Mouse (Mus musculus) embryonic facial prominence, embryonic 14.5 days (tissue): Measurements from ENCODE around the gene Actg1. TPM values are rescaled to one million over a fixed set of nuclear protein-coding genes. Genes with fewer than 3 reads are reported as not detected.
"Not testable (repeated sequence)": the region's sequence is repeated elsewhere in the genome, so short reads cannot be mapped to it uniquely, and the experiment has no call there.

Experiments
- ATAC-seq: fragments of 200-750 bp; cut with Nextera tagmentation; 2 replicates; pipeline ENCODE4 v1.8.0; 2017; ENCODE audit warnings: low read depth, moderate number of reproducible peaks, moderate TSS enrichment
- DNase-seq: peaks from one replicate; pipeline ENCODE4 v3.0.0-alpha.2; 2015; ENCODE audit warnings: low spot score
- H3K27ac ChIP-seq: fragments of 300-500 bp; sonication (generic); replicated peaks from 2 replicates; pipeline ENCODE4 v1.5.1; 2014; ENCODE audit warnings: low read depth, mild to moderate bottlenecking, low read length, moderate library complexity
- H3K27me3 ChIP-seq: fragments of 300-500 bp; sonication (generic); replicated peaks from 2 replicates; pipeline ENCODE4 v1.6.1; 2014; ENCODE audit warnings: low read length; ENCODE audit not compliant: control insufficient read depth, insufficient read depth
- H3K36me3 ChIP-seq: fragments of 300-500 bp; sonication (generic); 2 replicates; pipeline ENCODE4 v1.6.1; 2014; ENCODE audit warnings: low read length, mixed read lengths; ENCODE audit not compliant: control insufficient read depth, insufficient read depth
- H3K4me1 ChIP-seq: fragments of 300-500 bp; sonication (generic); 2 replicates; pipeline ENCODE4 v1.6.1; 2014; ENCODE audit warnings: antibody characterized with exemption, low read length; ENCODE audit not compliant: control insufficient read depth, insufficient read depth
- H3K4me2 ChIP-seq: fragments of 300-500 bp; sonication (generic); 2 replicates; pipeline ENCODE4 v1.6.1; 2014; ENCODE audit warnings: low read depth, mild to moderate bottlenecking, low read length, moderate library complexity, mixed read lengths
- H3K4me3 ChIP-seq: fragments of 300-500 bp; sonication (generic); 2 replicates; pipeline ENCODE4 v1.5.1; 2014; ENCODE audit warnings: low read depth, mild to moderate bottlenecking, low read length
- H3K9ac ChIP-seq: fragments of 300-500 bp; sonication (generic); 2 replicates; pipeline ENCODE4 v1.6.1; 2014; ENCODE audit warnings: low read depth, mild to moderate bottlenecking, low read length, moderate library complexity, mixed read lengths
- H3K9me3 ChIP-seq: fragments of 300-500 bp; sonication (generic); 2 replicates; pipeline ENCODE4 v1.6.1; 2016; ENCODE audit warnings: low read length; ENCODE audit not compliant: control insufficient read depth
- WGBS: fragments of 180-500 bp; shearing (Covaris S2); extraction: QIAGEN DNeasy Blood & Tissue Kit; methylation state at CpG from one replicate; pipeline ENCODE4 v1.1.7; 2014; 5-methylcytosine and 5-hydroxymethylcytosine counted together
- polyA plus RNA-seq: library from polyadenylated mRNA; unstranded; fragments of >200 nt; fragmentation: Nextera tagmentation; extraction: Ambion mirVana; gene quantifications from 2 replicates; pipeline ENCODE4 v1.2.1, GENCODE M21; 2014

Gene Actg1
- polyA plus RNA-seq, 1 experiment from 2014 or later, result 2,264 TPM

DNA sequence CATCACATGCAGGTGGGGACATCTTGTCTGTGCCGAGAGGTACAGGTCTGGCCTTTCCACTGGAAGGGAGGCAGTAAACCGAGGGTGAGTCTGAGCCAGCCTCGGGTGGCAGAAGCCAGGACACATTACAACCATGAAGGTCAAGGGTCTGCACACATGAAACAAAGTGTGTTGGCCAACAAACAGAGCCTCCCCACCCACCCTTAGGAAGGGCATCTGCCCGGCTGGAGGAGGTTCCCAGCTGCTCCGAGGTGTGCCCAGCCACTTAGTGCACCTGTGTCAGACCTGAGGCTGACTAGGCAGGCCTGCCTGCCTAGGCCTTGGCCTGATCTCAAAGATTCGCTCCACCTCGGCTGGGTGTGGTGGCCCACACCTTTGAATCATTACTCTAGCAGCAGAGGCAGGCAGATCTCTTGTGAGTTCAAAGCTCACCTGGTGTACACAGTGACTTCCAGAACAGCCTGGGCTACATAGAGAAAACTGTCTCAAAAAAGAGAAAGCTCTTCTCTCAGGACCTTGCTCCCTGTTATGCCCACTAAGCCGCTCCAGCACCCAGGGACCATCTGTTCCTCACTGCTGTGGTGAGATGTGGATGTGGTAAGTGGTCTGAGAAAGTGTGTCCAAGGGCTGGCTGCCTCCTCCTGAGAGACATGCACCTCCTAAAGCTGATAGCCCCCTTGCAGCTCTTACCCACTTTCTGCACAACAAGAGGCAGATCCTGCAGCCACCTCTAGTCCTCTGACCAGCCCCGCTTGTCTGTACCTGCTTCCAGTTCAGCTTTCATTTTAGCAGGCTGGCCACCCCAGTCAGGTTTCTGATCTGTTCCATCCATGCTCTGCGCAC is 3.1 kb upstream of the Actg1 start:
- Histone ChIP-seq H3K4me3 (no peak overlapping the region), H3K4me2 (peak overlapping the region; percentile 95), H3K27ac (peak overlapping the region; percentile 100), H3K27me3 (no peaks in the 10 kb centered on the region), H3K4me1 (peaks cover 16% of the 10 kb centered on the region), H3K9me3 (no peaks in the 10 kb centered on the region), H3K9ac (peak overlapping the region; percentile 99; the same call in 1 of the 2 replicates), H3K36me3 (peaks cover 9% of the 10 kb centered on the region)
- ATAC-seq (no peak), DNase-seq (no peak)
- 82% methylated on average over 9 of the region's 10 CpGs for WGBS

DNA sequence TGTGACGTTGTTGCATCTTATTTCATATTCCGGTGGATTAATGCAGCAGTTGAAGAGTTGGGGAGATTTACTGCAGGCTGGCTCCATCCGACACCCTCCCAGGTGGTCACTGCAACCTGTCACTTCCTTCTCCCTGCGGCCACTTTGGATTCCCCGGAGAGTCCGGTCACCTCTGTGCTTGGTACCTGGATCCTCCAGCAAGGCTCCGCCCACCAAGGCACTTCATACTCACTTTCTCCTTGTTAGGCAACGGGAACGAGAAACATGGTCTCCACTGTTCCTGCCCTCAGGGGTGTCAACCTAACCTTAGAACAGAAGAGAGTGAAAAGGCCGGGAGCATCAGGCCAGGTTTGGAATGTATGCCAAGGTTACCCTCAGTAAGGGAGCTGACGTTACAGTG is 2.4 kb upstream of the Actg1 start:
- no peak for DNase-seq
- Histone ChIP-seq H3K27me3 (no peaks in the 10 kb centered on the region), H3K4me2 (peak overlapping the region; percentile 95), H3K4me1 (peaks cover 16% of the 10 kb centered on the region), H3K9me3 (no peaks in the 10 kb centered on the region), H3K4me3 (peak overlapping the region; percentile 100), H3K27ac (peak overlapping the region; percentile 100), H3K36me3 (peaks cover 11% of the 10 kb centered on the region), H3K9ac (peak overlapping the region; percentile 99)
- WGBS, result 16% methylated on average over 11 of the region's 11 CpGs
- no peak for ATAC-seq

DNA sequence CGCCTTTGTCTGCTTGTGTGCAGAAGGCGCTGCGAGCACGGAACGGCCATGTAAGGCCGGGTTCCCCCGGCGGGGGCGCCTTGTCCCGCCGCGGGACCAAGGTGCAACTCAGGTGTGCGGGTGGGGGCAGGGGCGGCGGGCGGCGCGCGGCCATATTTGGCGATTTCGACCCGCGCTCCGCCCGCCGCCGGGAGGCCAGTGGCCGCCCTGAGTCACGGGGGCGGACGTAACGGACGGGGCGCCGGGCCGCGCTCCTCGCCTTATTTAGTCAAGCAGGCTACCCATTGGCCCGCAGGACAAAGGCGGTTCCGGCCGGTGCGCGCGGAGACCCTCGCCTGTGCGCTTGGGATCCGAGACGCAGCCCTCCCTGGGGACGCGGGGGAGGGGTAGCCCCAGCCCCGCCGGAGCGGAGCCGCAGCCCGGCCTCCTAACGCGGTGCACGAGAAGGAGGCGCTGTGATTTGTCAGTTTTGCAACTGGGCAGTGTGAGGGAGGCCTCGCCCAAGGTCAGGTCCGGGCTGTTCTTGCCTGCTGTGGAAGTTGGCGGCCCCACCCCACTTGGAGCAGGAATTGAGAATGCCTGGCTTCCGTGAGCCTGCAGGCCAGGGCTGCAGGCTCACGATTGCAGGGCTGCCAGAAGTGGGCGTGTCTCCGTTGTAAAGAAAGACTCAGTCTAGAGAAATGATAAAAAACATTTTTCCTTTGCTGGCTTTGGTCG is 1.8 kb upstream of the Actg1 start:
- ATAC-seq (peak; percentile 75), DNase-seq (peak; percentile 96)
- Histone ChIP-seq H3K9me3 (no peaks in the 10 kb centered on the region), H3K36me3 (peaks cover 15% of the 10 kb centered on the region), H3K4me1 (peaks cover 16% of the 10 kb centered on the region), H3K27ac (peak overlapping the region; percentile 100), H3K27me3 (no peaks in the 10 kb centered on the region), H3K4me2 (peak overlapping the region; percentile 95), H3K4me3 (peak overlapping the region; percentile 100), H3K9ac (peak overlapping the region; percentile 99)
- 3% methylated on average over 41 of the region's 68 CpGs for WGBS

GRCm38 (mm10) chr11:120349371-120349985 is 1.1 kb upstream of the Actg1 start:
- ATAC-seq, result no peak; the same call in 1 of the 2 replicates
- Histone ChIP-seq H3K27ac (peak overlapping the region; percentile 100), H3K36me3 (peaks cover 22% of the 10 kb centered on the region), H3K27me3 (no peaks in the 10 kb centered on the region), H3K4me2 (peak overlapping the region; percentile 95), H3K9me3 (no peaks in the 10 kb centered on the region), H3K4me3 (peak overlapping the region; percentile 100), H3K9ac (peak overlapping the region; percentile 99), H3K4me1 (peaks cover 16% of the 10 kb centered on the region)
- WGBS, result 4% methylated on average over 14 of the region's 16 CpGs
- DNase-seq, result no peak

- H3K27ac ChIP-seq, result peak overlapping the region; percentile 100
- peaks cover 22% of the 10 kb centered on the region for H3K36me3 ChIP-seq
- peak overlapping the region; percentile 95 for H3K4me2 ChIP-seq
- DNase-seq, result peak; percentile 66
- 4% methylated on average over 20 of the region's 53 CpGs for WGBS
- peak; percentile 10; the same call in 1 of the 2 replicates for ATAC-seq
- no peaks in the 10 kb centered on the region for H3K9me3 ChIP-seq
- peak overlapping the region; percentile 100 for H3K4me3 ChIP-seq
- H3K9ac ChIP-seq, result peak overlapping the region; percentile 99
- no peaks in the 10 kb centered on the region for H3K27me3 ChIP-seq
- H3K4me1 ChIP-seq, result peaks cover 16% of the 10 kb centered on the region
Measured at GRCm38 (mm10) chr11:120348684-120349370, 485 bp upstream of the Actg1 start.

GRCm38 (mm10) chr11:120347301-120347700 is 1.0 kb downstream of the Actg1 start:
- 1% methylated on average over 8 of the region's 10 CpGs for WGBS
- DNase-seq, result no peak
- H3K27me3 ChIP-seq, result no peaks in the 10 kb centered on the region

GRCm38 (mm10) chr11:120346383-120347034 is 1.8 kb downstream of the Actg1 start:
- 52% methylated on average over 9 of the region's 13 CpGs for WGBS
- H3K4me1 ChIP-seq, H3K27me3 ChIP-seq, ATAC-seq, H3K9me3 ChIP-seq, H3K27ac ChIP-seq: not testable (repeated sequence)
- H3K4me2 ChIP-seq, result peak overlapping the region; percentile 73
- peak; percentile 0 for DNase-seq
- H3K4me3 ChIP-seq, result peak overlapping the region; percentile 44
- peak overlapping the region; percentile 58 for H3K9ac ChIP-seq
- peaks cover 22% of the 10 kb centered on the region for H3K36me3 ChIP-seq

More at GRCm38 (mm10) chr11:120347301-120347700, 1.0 kb downstream of the Actg1 start:
- 0 out of 2 replicates have a peak, but pooled peaks cover 6% of the 10 kb centered on the region for H3K4me1 ChIP-seq
- peak overlapping the region; percentile 95 for H3K4me2 ChIP-seq
- no peaks in the 10 kb centered on the region for H3K9me3 ChIP-seq
- H3K27ac ChIP-seq, result peak overlapping the region; percentile 100
- ATAC-seq, result no peak
- H3K4me3 ChIP-seq, result peak overlapping the region; percentile 100
- peaks cover 22% of the 10 kb centered on the region for H3K36me3 ChIP-seq
- peak overlapping the region; percentile 100 for H3K9ac ChIP-seq
